Mouse (Mus musculus): ENCODE data around the gene Alg10b. TPM values are rescaled to one million over a fixed set of nuclear protein-coding genes. Genes with fewer than 3 reads are reported as not detected.

The Alg10b gene
- polyA plus RNA-seq, 1 experiment from 2014 or later = 35.4 TPM

Small RNA genes lying within 50 kb of the gene (microRNA-seq; reads per million reads assigned to microRNA genes)
- gene Mir7648 = 0.59 reads per million
